Mouse (Mus musculus): ENCODE measurements around the gene H2al1i.
"Not testable (repeated sequence)": the region's sequence is repeated elsewhere in the genome, so short reads cannot be mapped to it uniquely, and the experiment has no call there.

The H2al1i gene

DNA sequence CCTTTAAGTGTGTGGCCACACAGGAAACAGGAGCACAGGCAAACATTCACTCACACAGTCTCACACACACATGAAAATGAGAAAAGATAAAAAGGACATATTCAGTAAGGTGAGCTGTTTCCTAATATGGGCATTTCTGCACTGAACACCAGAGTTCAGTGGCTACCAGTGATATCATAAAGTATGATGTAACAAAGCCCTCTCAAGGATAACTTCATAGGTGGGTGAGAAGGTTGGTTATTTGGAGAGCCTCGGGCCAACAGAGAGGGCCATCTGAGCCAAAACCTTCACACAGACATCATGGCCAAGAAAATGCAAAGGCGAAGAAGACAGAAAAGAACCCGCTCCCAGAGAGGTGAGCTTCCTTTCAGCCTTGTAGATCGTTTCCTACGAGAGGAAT is at the start of gene H2al1i:
H2al1i (plus strand) TSS at position 301 of the 400 bp plus-strand sequence.
- not testable (repeated sequence) for DNase-seq (ENCODE audit: low read depth, low spot score)

GRCm38 (mm10) chrX:11277083-11277482 is 47.4 kb upstream of the H2al1i start:
- DNase-seq (ENCODE audit: low read depth, low spot score), result no peak

- DNase-seq (ENCODE audit: low read depth, low spot score), result no peak
Observed at GRCm38 (mm10) chrX:11280741-11281140, 43.7 kb upstream of the H2al1i start.

- no peak for DNase-seq (ENCODE audit: low read depth, low spot score)
Observed at GRCm38 (mm10) chrX:11288306-11288882, 36.1 kb upstream of the H2al1i start.

DNA sequence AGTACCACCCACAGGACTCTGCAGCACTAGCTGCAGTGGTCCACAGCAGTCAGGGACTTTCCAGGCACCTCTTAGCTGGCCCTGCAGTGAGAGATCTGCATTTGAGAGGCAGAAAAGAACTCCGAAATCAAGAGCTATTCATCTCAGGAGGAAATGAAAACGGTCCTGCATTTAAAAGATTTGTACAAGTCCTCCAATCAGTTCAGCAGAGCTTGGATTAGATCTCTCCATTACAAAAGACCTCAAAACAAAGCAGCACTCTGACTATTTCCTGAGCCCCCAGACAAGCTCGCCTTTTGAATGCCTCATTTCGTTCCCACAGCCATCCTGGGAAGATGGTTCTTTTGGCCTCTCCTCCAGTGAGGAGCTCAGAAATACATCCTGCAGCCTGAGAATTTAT is 35.2 kb upstream of the H2al1i start:
- DNase-seq (ENCODE audit: low read depth, low spot score), result no peak

GRCm38 (mm10) chrX:11298957-11299356 is 25.5 kb upstream of the H2al1i start, which contains the start of gene H2al1a:
Gene H2al1a (plus strand): TSS chrX:11299257.
- DNase-seq (ENCODE audit: low read depth, low spot score), result not testable (repeated sequence)

DNA sequence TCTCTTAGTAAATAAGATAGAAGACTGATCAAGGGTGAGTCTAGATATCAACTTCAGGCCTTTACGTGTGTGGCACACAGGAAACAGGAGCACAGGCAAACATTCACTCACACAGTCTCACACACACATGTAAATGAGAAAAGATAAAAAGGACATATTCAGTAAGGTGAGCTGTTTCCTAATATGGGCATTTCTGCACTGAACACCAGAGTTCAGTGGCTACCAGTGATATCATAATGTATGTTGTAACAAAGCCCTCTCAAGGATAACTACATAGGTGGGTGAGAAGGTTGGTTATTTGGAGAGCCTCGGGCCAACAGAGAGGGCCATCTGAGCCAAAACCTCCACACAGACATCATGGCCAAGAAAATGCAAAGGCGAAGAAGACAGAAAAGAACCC is 22.3 kb upstream of the H2al1i start, which contains the start of gene H2al1b:
H2al1b (plus strand) TSS at position 301 of the 400 bp plus-strand sequence.
- DNase-seq (ENCODE audit: low read depth, low spot score), result not testable (repeated sequence)

- not testable (repeated sequence) for DNase-seq (ENCODE audit: low read depth, low spot score)
Observed at GRCm38 (mm10) chrX:11305355-11305754, 19.1 kb upstream of the H2al1i start, which contains the start of gene H2al1c. Gene H2al1c (plus strand): TSS chrX:11305655.

- not testable (repeated sequence) for DNase-seq (ENCODE audit: low read depth, low spot score)
Observed at GRCm38 (mm10) chrX:11308524-11308923, 15.9 kb upstream of the H2al1i start, which contains the start of gene H2al1d. Gene H2al1d (plus strand): TSS chrX:11308824.

DNA sequence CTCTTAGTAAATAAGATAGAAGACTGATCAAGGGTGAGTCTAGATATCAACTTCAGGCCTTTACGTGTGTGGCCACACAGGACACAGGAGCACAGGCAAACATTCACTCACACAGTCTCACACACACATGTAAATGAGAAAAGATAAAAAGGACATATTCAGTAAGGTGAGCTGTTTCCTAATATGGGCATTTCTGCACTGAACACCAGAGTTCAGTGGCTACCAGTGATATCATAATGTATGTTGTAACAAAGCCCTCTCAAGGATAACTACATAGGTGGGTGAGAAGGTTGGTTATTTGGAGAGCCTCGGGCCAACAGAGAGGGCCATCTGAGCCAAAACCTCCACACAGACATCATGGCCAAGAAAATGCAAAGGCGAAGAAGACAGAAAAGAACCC is 12.8 kb upstream of the H2al1i start, which contains the start of gene H2al1e:
H2al1e (plus strand) TSS at position 301 of the 400 bp plus-strand sequence.
- not testable (repeated sequence) for DNase-seq (ENCODE audit: low read depth, low spot score)

GRCm38 (mm10) chrX:11314858-11315257 is 9.6 kb upstream of the H2al1i start, which contains the start of gene H2al1f:
Gene H2al1f (plus strand): TSS chrX:11315158.
- not testable (repeated sequence) for DNase-seq (ENCODE audit: low read depth, low spot score)

- DNase-seq (ENCODE audit: low read depth, low spot score), result not testable (repeated sequence)
Observed at GRCm38 (mm10) chrX:11317956-11318355, 6.5 kb upstream of the H2al1i start, which contains the start of gene H2al1g. Gene H2al1g (plus strand): TSS chrX:11318256.

DNA sequence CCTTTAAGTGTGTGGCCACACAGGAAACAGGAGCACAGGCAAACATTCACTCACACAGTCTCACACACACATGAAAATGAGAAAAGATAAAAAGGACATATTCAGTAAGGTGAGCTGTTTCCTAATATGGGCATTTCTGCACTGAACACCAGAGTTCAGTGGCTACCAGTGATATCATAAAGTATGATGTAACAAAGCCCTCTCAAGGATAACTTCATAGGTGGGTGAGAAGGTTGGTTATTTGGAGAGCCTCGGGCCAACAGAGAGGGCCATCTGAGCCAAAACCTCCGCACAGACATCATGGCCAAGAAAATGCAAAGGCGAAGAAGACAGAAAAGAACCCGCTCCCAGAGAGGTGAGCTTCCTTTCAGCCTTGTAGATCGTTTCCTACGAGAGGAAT is 3.3 kb upstream of the H2al1i start, which contains the start of gene H2al1h:
H2al1h (plus strand) TSS at position 301 of the 400 bp plus-strand sequence.
- DNase-seq (ENCODE audit: low read depth, low spot score), result not testable (repeated sequence)

DNA sequence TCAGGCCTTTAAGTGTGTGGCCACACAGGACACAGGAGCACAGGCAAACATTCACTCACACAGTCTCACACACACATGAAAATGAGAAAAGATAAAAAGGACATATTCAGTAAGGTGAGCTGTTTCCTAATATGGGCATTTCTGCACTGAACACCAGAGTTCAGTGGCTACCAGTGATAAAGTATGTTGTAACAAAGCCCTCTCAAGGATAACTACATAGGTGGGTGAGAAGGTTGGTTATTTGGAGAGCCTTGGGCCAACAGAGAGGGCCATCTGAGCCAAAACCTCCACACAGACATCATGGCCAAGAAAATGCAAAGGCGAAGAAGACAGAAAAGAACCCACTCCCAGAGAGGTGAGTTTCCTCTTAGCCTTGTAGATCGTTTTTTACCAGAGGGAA is 3.1 kb downstream of the H2al1i start, which contains the start of gene H2al1j:
H2al1j (plus strand) TSS at position 301 of the 400 bp plus-strand sequence.
- not testable (repeated sequence) for DNase-seq (ENCODE audit: low read depth, low spot score)

GRCm38 (mm10) chrX:11345762-11346161 is 21.3 kb downstream of the H2al1i start:
- no peak for DNase-seq (ENCODE audit: low read depth, low spot score)

DNA sequence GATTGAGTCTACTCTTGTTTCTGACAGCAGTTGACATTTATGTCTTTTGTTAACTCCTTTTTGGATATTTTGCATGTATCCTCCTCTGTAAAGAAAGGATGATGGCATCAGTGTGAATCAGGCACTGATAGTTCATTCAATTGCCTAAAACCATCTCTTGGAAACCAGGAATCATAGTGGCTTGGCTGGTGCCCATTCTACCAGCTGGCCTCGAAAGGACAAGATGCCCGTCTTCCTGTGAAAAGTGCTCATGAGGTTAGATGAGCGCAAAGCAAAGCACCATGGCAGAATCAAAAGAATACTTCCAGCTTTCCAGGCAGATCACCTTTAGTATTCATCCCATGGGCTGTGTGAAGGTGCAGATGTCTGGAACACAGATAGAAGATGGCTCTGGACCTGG is 22.3 kb downstream of the H2al1i start:
- no peak for DNase-seq (ENCODE audit: low read depth, low spot score)

DNA sequence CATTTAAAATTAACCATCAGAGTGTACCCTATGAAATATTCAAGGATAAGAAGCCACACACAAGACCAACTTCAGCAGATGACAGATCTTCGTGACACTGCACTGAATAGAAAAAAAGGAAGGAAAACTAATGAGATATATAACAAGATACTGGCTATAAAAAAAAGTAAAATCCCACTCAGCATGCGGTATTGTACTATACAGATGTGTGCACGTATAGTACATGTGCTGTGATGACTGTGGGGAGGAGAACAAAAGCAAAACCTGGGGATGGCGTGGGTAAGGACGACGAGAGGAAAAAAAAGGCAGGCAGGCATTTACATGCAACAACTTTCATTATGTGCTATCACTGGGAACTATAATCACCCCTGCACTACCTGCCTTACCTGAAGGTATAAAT is 36.4 kb downstream of the H2al1i start:
- no peak for DNase-seq (ENCODE audit: low read depth, low spot score)

- DNase-seq (ENCODE audit: low read depth, low spot score), result no peak
Observed at GRCm38 (mm10) chrX:11361261-11361660, 36.8 kb downstream of the H2al1i start.

DNA sequence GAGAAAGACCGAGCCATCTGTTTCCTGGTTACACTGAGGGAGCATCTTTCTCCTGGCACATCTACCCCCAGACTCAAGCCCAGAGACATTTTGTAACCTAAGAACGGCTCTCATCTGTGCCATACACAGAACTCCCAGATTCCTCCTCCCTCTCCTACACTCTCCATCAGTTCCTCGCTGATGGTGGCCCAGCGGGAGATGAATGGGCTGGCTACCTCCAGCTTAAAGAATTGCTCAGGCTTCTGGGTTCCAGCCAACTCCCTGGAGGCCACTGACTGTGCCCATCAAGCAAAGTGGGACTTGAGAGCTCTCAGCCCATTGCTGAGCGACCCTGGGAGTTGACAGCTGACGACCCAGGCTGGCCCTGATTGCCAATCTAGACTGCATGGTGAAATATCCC is 39.4 kb downstream of the H2al1i start:
- DNase-seq (ENCODE audit: low read depth, low spot score), result no peak

DNA sequence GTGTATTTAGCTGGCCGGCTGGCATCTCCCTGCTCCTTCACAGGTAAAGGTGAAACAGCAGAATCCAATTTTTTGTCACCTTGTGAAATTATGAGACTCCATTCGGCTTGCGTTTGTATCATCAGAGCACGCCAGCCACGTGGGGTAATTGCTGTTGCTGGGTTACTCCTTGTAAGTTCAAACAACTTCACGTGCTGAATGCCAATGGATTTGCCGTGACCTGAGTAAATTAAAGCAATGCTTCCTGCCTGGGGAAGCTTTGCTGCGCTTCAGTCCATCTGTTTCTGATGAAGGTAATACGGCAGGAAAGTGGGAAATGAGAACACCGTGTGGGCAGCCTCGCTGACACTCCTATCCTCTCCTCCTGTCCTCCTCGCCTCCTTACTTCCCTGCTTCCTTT is 40.7 kb downstream of the H2al1i start:
- DNase-seq (ENCODE audit: low read depth, low spot score), result no peak
